Mouse (Mus musculus): ENCODE results near the gene Birc3. TPM values are rescaled to one million over a fixed set of nuclear protein-coding genes. Genes with fewer than 3 reads are reported as not detected.
"Not testable (repeated sequence)": the region's sequence is repeated elsewhere in the genome, so short reads cannot be mapped to it uniquely, and the experiment has no call there.

Birc3 gene
- polyA plus RNA-seq, 1 experiment, result 1.9 TPM

- no peak for TF ChIP-seq POLR2A (IDR thresholded peaks at IDR 0.05; ENCODE audit: control insufficient read depth, low read depth, low read length)
- no peak for TF ChIP-seq CTCF (IDR thresholded peaks at IDR 0.05; ENCODE audit: control insufficient read depth, insufficient read depth, insufficient replicate concordance, low read depth, low read length)
- H3K4me3 ChIP-seq (ENCODE audit: control insufficient read depth, low read depth, low read length), result no peak overlapping the region
- H3K4me1 ChIP-seq (ENCODE audit: control insufficient read depth, insufficient read depth, low read length), result no peaks in the 10 kb centered on the region
- H3K36me3 ChIP-seq (ENCODE audit: control insufficient read depth, insufficient read depth, low read length), result no peaks in the 10 kb centered on the region
- H3K27ac ChIP-seq (ENCODE audit: control insufficient read depth, insufficient read depth, low read depth, low read length), result no peak overlapping the region
- no peaks in the 10 kb centered on the region for H3K27me3 ChIP-seq (ENCODE audit: control insufficient read depth, insufficient read depth, low read length)
These were observed 30.3 kb upstream of the Birc3 start for GRCm38 (mm10) chr9:7903262-7903661.

GRCm38 (mm10) chr9:7902311-7902710 lies 29.3 kb upstream of the Birc3 start:
- Histone ChIP-seq H3K4me3 (ENCODE audit: control insufficient read depth, low read depth, low read length) (no peak overlapping the region), H3K4me1 (ENCODE audit: control insufficient read depth, insufficient read depth, low read length) (no peaks in the 10 kb centered on the region), H3K27ac (ENCODE audit: control insufficient read depth, insufficient read depth, low read depth, low read length) (no peak overlapping the region), H3K27me3 (ENCODE audit: control insufficient read depth, insufficient read depth, low read length) (no peaks in the 10 kb centered on the region), H3K36me3 (ENCODE audit: control insufficient read depth, insufficient read depth, low read length) (no peaks in the 10 kb centered on the region)
- TF ChIP-seq POLR2A (IDR thresholded peaks at IDR 0.05; ENCODE audit: control insufficient read depth, low read depth, low read length), result no peak
- no peak for TF ChIP-seq CTCF (IDR thresholded peaks at IDR 0.05; ENCODE audit: control insufficient read depth, insufficient read depth, insufficient replicate concordance, low read depth, low read length)

GRCm38 (mm10) chr9:7900965-7901364 lies 28.0 kb upstream of the Birc3 start:
- no peaks in the 10 kb centered on the region for H3K27me3 ChIP-seq (ENCODE audit: control insufficient read depth, insufficient read depth, low read length)
- H3K27ac ChIP-seq (ENCODE audit: control insufficient read depth, insufficient read depth, low read depth, low read length), result no peak overlapping the region
- TF ChIP-seq POLR2A (IDR thresholded peaks at IDR 0.05; ENCODE audit: control insufficient read depth, low read depth, low read length) (no peak), CTCF (IDR thresholded peaks at IDR 0.05; ENCODE audit: control insufficient read depth, insufficient read depth, insufficient replicate concordance, low read depth, low read length) (no peak)
- H3K36me3 ChIP-seq (ENCODE audit: control insufficient read depth, insufficient read depth, low read length), result no peaks in the 10 kb centered on the region
- H3K4me3 ChIP-seq (ENCODE audit: control insufficient read depth, low read depth, low read length), result no peak overlapping the region
- H3K4me1 ChIP-seq (ENCODE audit: control insufficient read depth, insufficient read depth, low read length), result no peaks in the 10 kb centered on the region

- no peaks in the 10 kb centered on the region for H3K27me3 ChIP-seq (ENCODE audit: control insufficient read depth, insufficient read depth, low read length)
- no peak overlapping the region for H3K4me3 ChIP-seq (ENCODE audit: control insufficient read depth, low read depth, low read length)
- TF ChIP-seq POLR2A (IDR thresholded peaks at IDR 0.05; ENCODE audit: control insufficient read depth, low read depth, low read length) (no peak), CTCF (IDR thresholded peaks at IDR 0.05; ENCODE audit: control insufficient read depth, insufficient read depth, insufficient replicate concordance, low read depth, low read length) (peak; percentile 64; the same call in 1 of the 2 replicates)
- H3K36me3 ChIP-seq (ENCODE audit: control insufficient read depth, insufficient read depth, low read length), result no peaks in the 10 kb centered on the region
- no peak overlapping the region for H3K27ac ChIP-seq (ENCODE audit: control insufficient read depth, insufficient read depth, low read depth, low read length)
- no peaks in the 10 kb centered on the region for H3K4me1 ChIP-seq (ENCODE audit: control insufficient read depth, insufficient read depth, low read length)
These were observed 24.5 kb upstream of the Birc3 start for GRCm38 (mm10) chr9:7897502-7897901.

- H3K36me3 ChIP-seq (ENCODE audit: control insufficient read depth, insufficient read depth, low read length); H3K27me3 ChIP-seq (ENCODE audit: control insufficient read depth, insufficient read depth, low read length); H3K4me3 ChIP-seq (ENCODE audit: control insufficient read depth, low read depth, low read length); H3K4me1 ChIP-seq (ENCODE audit: control insufficient read depth, insufficient read depth, low read length); H3K27ac ChIP-seq (ENCODE audit: control insufficient read depth, insufficient read depth, low read depth, low read length): not testable (repeated sequence)
These were observed 18.8 kb upstream of the Birc3 start for GRCm38 (mm10) chr9:7891796-7892195.

GRCm38 (mm10) chr9:7891177-7891576 lies 18.2 kb upstream of the Birc3 start:
- no peak for TF ChIP-seq CTCF (IDR thresholded peaks at IDR 0.05; ENCODE audit: control insufficient read depth, insufficient read depth, insufficient replicate concordance, low read depth, low read length)
- no peak for TF ChIP-seq POLR2A (IDR thresholded peaks at IDR 0.05; ENCODE audit: control insufficient read depth, low read depth, low read length)
- no peaks in the 10 kb centered on the region for H3K4me1 ChIP-seq (ENCODE audit: control insufficient read depth, insufficient read depth, low read length)
- no peaks in the 10 kb centered on the region for H3K36me3 ChIP-seq (ENCODE audit: control insufficient read depth, insufficient read depth, low read length)
- no peak overlapping the region for H3K27ac ChIP-seq (ENCODE audit: control insufficient read depth, insufficient read depth, low read depth, low read length)
- H3K27me3 ChIP-seq (ENCODE audit: control insufficient read depth, insufficient read depth, low read length), result no peaks in the 10 kb centered on the region
- no peak overlapping the region for H3K4me3 ChIP-seq (ENCODE audit: control insufficient read depth, low read depth, low read length)

- Histone ChIP-seq H3K27ac (ENCODE audit: control insufficient read depth, insufficient read depth, low read depth, low read length) (no peak overlapping the region), H3K27me3 (ENCODE audit: control insufficient read depth, insufficient read depth, low read length) (no peaks in the 10 kb centered on the region), H3K4me3 (ENCODE audit: control insufficient read depth, low read depth, low read length) (no peak overlapping the region), H3K4me1 (ENCODE audit: control insufficient read depth, insufficient read depth, low read length) (no peaks in the 10 kb centered on the region), H3K36me3 (ENCODE audit: control insufficient read depth, insufficient read depth, low read length) (no peaks in the 10 kb centered on the region)
- no peak for TF ChIP-seq CTCF (IDR thresholded peaks at IDR 0.05; ENCODE audit: control insufficient read depth, insufficient read depth, insufficient replicate concordance, low read depth, low read length)
- TF ChIP-seq POLR2A (IDR thresholded peaks at IDR 0.05; ENCODE audit: control insufficient read depth, low read depth, low read length), result no peak
These were observed 11.4 kb upstream of the Birc3 start for GRCm38 (mm10) chr9:7884346-7884745.

- Histone ChIP-seq H3K27me3 (ENCODE audit: control insufficient read depth, insufficient read depth, low read length) (no peaks in the 10 kb centered on the region), H3K4me1 (ENCODE audit: control insufficient read depth, insufficient read depth, low read length) (no peaks in the 10 kb centered on the region), H3K36me3 (ENCODE audit: control insufficient read depth, insufficient read depth, low read length) (no peaks in the 10 kb centered on the region), H3K27ac (ENCODE audit: control insufficient read depth, insufficient read depth, low read depth, low read length) (no peak overlapping the region), H3K4me3 (ENCODE audit: control insufficient read depth, low read depth, low read length) (no peak overlapping the region)
- TF ChIP-seq CTCF (IDR thresholded peaks at IDR 0.05; ENCODE audit: control insufficient read depth, insufficient read depth, insufficient replicate concordance, low read depth, low read length), result no peak
- no peak for TF ChIP-seq POLR2A (IDR thresholded peaks at IDR 0.05; ENCODE audit: control insufficient read depth, low read depth, low read length)
These were observed 9.4 kb upstream of the Birc3 start for GRCm38 (mm10) chr9:7882304-7882865.
